Comparison of ENCODE assay signal across 15 mouse cellular contexts in genomic region chr13:34181624-34182023, GRCm38 (mm10).
"Had no signal": no experiment of that assay in that cellular context is flagged by ENCODE, and none has a peak within 500 bp of the region (broad histone marks: within the 10 kb centered on the region; RNA-seq: fewer than 3 reads in every experiment).

No protein-coding gene starts in this region.

- H3K27ac ChIP-seq: neural tube, embryonic 15.5 days; stomach, embryonic 15.5 days; stomach, postnatal 0 days had no signal

- H3K4me3 ChIP-seq: neural tube, embryonic 15.5 days; stomach, embryonic 15.5 days had no signal

- H3K9ac ChIP-seq: neural tube, embryonic 15.5 days; stomach, embryonic 15.5 days had no signal

- H3K4me1 ChIP-seq: neural tube, embryonic 15.5 days; stomach, embryonic 15.5 days had no signal

- DNase-seq: retina, postnatal 1 day; right cerebral cortex, adult 18-20 months; right cerebral cortex, postnatal 14 days; right cerebral cortex, postnatal 25 days; right cerebral cortex, postnatal 4 days; spleen, adult 18-20 months; thymus, adult 18-20 months; thymus, adult 2 months; thymus, postnatal 14 days; thymus, postnatal 25 days; thymus, postnatal 36 days; thymus, postnatal 4 days had no signal

- H3K9me3 ChIP-seq: neural tube, embryonic 15.5 days; stomach, embryonic 15.5 days had no signal

- H3K4me2 ChIP-seq: neural tube, embryonic 15.5 days; stomach, embryonic 15.5 days had no signal

- H3K27me3 ChIP-seq: neural tube, embryonic 15.5 days; stomach, embryonic 15.5 days had no signal
